Mouse (Mus musculus) neural tube, embryonic 15.5 days (tissue): ENCODE measurements at regions not wholly inside any gene's neighbourhood (a gene's known extent, or its start where the extent isn't known, plus 50 kb on each side); places are given as distances from the start of the nearest gene placed in this dataset.
"Not testable (repeated sequence)": the region's sequence is repeated elsewhere in the genome, so short reads cannot be mapped to it uniquely, and the experiment has no call there.

Experiments
- ATAC-seq: fragments of 200-750 bp; cut with Nextera tagmentation; 2 replicates; pipeline ENCODE4 v1.8.0; 2017; ENCODE audit warnings: mild to moderate bottlenecking, moderate TSS enrichment, moderate library complexity; ENCODE audit not compliant: low FRiP score
- H3K27ac ChIP-seq: fragments of 300-500 bp; sonication (generic); replicated peaks from 2 replicates; pipeline ENCODE4 v1.5.1; 2015; ENCODE audit warnings: mild to moderate bottlenecking, inconsistent platforms
- H3K27me3 ChIP-seq: fragments of 300-500 bp; sonication (generic); replicated peaks from 2 replicates; pipeline ENCODE4 v1.6.1; 2015; ENCODE audit warnings: inconsistent platforms
- H3K36me3 ChIP-seq: fragments of 300-500 bp; sonication (generic); 2 replicates; pipeline ENCODE4 v1.6.1; 2015; ENCODE audit warnings: inconsistent platforms
- H3K4me1 ChIP-seq: fragments of 300-500 bp; sonication (generic); 2 replicates; pipeline ENCODE4 v1.6.1; 2015; ENCODE audit warnings: inconsistent platforms
- H3K4me2 ChIP-seq: fragments of 300-500 bp; sonication (generic); 2 replicates; pipeline ENCODE4 v1.6.1; 2015; ENCODE audit warnings: inconsistent platforms, mild to moderate bottlenecking, moderate library complexity
- H3K4me3 ChIP-seq: fragments of 300-500 bp; sonication (generic); replicated peaks from 2 replicates; pipeline ENCODE4 v1.5.1; 2015; ENCODE audit warnings: mild to moderate bottlenecking, inconsistent platforms
- H3K9ac ChIP-seq: fragments of 300-500 bp; sonication (generic); replicated peaks from 2 replicates; pipeline ENCODE4 v1.6.1; 2015; ENCODE audit warnings: mild to moderate bottlenecking, inconsistent platforms
- H3K9me3 ChIP-seq: fragments of 300-500 bp; sonication (generic); replicated peaks from 2 replicates; pipeline ENCODE4 v1.6.1; 2016; ENCODE audit warnings: inconsistent platforms
- WGBS: fragments of 180-500 bp; shearing (Covaris S2); methylation state at CpG from one replicate; pipeline ENCODE4 v1.1.7; 2015; ENCODE audit warnings: mixed read lengths; 5-methylcytosine and 5-hydroxymethylcytosine counted together

GRCm38 (mm10) chr15:53984006-53984405 lies 99.3 kb downstream of the Gm7489 start:
- not testable (repeated sequence) for H3K27ac ChIP-seq, H3K9me3 ChIP-seq, H3K27me3 ChIP-seq, H3K4me1 ChIP-seq, H3K36me3 ChIP-seq, H3K9ac ChIP-seq, H3K4me3 ChIP-seq, H3K4me2 ChIP-seq, ATAC-seq
- 93% methylated on average over 15 of the region's 15 CpGs for WGBS

DNA sequence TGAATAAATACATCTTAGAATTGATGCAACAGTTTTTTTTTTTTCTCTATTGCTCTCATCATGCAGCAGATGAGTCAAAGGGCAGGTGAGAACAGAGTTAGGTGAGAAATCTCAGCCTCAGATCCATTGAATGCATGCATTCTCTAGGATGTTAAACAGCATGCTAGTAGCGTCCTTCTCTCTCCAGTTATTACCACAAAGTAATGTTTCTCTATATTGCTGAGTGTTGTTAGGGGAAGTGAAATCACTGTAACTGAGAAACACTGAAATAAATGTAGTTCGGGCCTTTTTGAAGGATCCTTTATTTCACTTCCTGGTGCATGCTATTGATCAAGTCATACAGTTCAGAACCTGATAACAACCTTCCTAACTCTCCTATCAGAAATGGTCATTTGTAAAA lies 105.2 kb downstream of the Gm7489 start:
- Histone ChIP-seq H3K36me3 (no peaks in the 10 kb centered on the region), H3K4me2 (no peak overlapping the region), H3K4me3 (no peak overlapping the region), H3K9me3 (no peaks in the 10 kb centered on the region), H3K27me3 (no peaks in the 10 kb centered on the region), H3K27ac (no peak overlapping the region), H3K9ac (no peak overlapping the region), H3K4me1 (no peaks in the 10 kb centered on the region)
- 84% methylated on average over 2 of the region's 2 CpGs for WGBS
- ATAC-seq: no peak

- Histone ChIP-seq H3K4me3 (no peak overlapping the region), H3K27me3 (no peaks in the 10 kb centered on the region), H3K36me3 (no peaks in the 10 kb centered on the region), H3K4me1 (no peaks in the 10 kb centered on the region), H3K27ac (no peak overlapping the region), H3K4me2 (no peak overlapping the region), H3K9ac (no peak overlapping the region), H3K9me3 (no peaks in the 10 kb centered on the region)
- ATAC-seq: peak; percentile 63; the same call in 1 of the 2 replicates
- 65% methylated on average over 2 of the region's 2 CpGs for WGBS
Measured at GRCm38 (mm10) chr15:53995199-53995868, 110.6 kb downstream of the Gm7489 start.

GRCm38 (mm10) chr15:53998600-53999290 lies 114.0 kb downstream of the Gm7489 start:
- no peak for ATAC-seq

DNA sequence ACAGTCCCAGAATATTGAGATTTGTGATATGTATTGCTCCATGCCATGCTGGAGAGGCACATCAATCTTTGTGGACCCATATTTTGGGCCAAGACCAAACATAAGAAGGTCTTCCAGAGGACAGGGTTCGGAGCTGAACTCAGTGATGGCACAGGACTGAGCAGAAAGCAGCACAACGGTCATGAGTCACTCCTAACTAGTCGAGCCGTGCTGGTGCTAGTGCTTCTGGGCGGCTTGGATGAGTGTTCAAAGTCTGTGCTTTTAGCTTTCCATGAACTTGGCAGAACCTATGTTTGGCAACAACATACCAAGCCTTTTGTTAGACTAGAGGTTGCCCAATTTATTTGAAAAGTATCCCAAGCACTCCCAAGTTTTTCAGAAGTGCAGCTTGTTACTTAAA lies 149.1 kb downstream of the Gm7489 start:
- Histone ChIP-seq H3K27me3 (no peaks in the 10 kb centered on the region), H3K36me3 (no peaks in the 10 kb centered on the region), H3K27ac (no peak overlapping the region), H3K9ac (no peak overlapping the region), H3K4me1 (no peaks in the 10 kb centered on the region), H3K9me3 (no peaks in the 10 kb centered on the region), H3K4me2 (no peak overlapping the region), H3K4me3 (no peak overlapping the region)
- 94% methylated on average over 5 of the region's 5 CpGs for WGBS
- ATAC-seq: no peak

More at GRCm38 (mm10) chr15:53998600-53999290, 114.0 kb downstream of the Gm7489 start:
- 91% methylated on average over 6 of the region's 6 CpGs for WGBS
- no peaks in the 10 kb centered on the region for H3K9me3 ChIP-seq
- H3K4me1 ChIP-seq: no peaks in the 10 kb centered on the region
- no peak overlapping the region for H3K4me2 ChIP-seq
- no peak overlapping the region for H3K4me3 ChIP-seq
- no peaks in the 10 kb centered on the region for H3K27me3 ChIP-seq
- H3K9ac ChIP-seq: no peak overlapping the region
- no peaks in the 10 kb centered on the region for H3K36me3 ChIP-seq
- H3K27ac ChIP-seq: no peak overlapping the region

DNA sequence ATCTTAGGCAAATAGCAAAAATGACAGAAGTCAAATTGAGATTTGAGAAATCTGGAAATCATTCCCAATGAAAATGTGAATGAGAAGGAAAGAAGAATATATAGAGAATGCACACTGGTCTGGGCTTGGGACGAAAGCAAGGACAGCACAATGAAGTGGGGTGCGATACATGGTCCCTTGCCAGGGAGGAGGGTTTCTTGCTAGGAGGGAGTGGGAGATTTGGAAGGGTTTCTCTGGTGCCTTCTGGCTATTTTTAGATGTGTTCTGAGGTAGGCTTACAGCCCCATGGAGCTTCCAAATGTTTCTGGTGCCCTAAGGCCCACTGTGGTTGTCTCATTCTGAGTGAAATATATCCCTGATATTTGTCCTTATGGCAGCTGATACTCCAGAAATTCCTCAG lies 166.0 kb downstream of the Gm7489 start:
- H3K27me3 ChIP-seq: no peaks in the 10 kb centered on the region
- no peaks in the 10 kb centered on the region for H3K4me1 ChIP-seq
- H3K4me3 ChIP-seq: no peak overlapping the region
- WGBS: 86% methylated on average over 2 of the region's 2 CpGs
- H3K9ac ChIP-seq: no peak overlapping the region
- no peaks in the 10 kb centered on the region for H3K9me3 ChIP-seq
- no peak for ATAC-seq
- no peaks in the 10 kb centered on the region for H3K36me3 ChIP-seq
- H3K27ac ChIP-seq: no peak overlapping the region
- no peak overlapping the region for H3K4me2 ChIP-seq

DNA sequence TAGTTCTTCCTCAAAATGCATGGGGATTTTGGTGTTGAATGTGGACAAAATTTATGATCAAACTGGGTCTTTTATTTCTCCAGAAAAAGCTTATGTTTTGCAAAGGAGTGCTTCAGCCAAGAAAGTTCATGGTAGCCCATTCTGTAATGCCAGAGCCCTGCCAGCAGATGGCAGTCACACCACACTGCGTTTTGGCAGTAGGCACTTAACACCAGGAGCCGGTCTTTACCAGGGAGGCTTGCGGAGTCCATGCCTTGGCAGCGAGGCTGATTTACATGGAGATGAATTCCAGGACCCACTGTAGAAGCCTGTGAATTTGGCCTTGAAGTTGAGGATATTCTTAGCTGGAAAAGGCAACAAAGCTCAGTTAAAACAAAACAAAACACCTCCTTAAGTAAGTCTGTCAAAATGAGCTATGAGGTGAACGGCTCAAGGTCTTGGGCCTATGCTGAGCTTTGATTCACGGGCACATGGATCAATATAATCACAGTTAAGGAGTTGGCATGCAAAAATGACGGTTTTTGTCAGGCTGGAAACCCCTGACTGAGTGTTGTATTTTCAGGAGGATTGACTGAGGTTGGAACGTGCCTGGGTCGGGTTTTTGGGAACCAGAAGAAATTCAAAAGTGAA lies 185.4 kb downstream of the Gm7489 start:
- peak; percentile 83; the same call in 1 of the 2 replicates for ATAC-seq
- Histone ChIP-seq H3K27me3 (no peaks in the 10 kb centered on the region), H3K27ac (no peak overlapping the region), H3K9ac (no peak overlapping the region), H3K4me2 (no peak overlapping the region), H3K4me1 (no peaks in the 10 kb centered on the region), H3K4me3 (no peak overlapping the region), H3K9me3 (no peaks in the 10 kb centered on the region), H3K36me3 (no peaks in the 10 kb centered on the region)
- WGBS: 41% methylated on average over 9 of the region's 9 CpGs

- ATAC-seq: no peak
- 72% methylated on average over 8 of the region's 8 CpGs for WGBS
- Histone ChIP-seq H3K27me3 (no peaks in the 10 kb centered on the region), H3K4me3 (no peak overlapping the region), H3K9me3 (no peaks in the 10 kb centered on the region), H3K4me2 (no peak overlapping the region), H3K9ac (no peak overlapping the region), H3K36me3 (no peaks in the 10 kb centered on the region), H3K4me1 (no peaks in the 10 kb centered on the region), H3K27ac (no peak overlapping the region)
Measured at GRCm38 (mm10) chr15:54071732-54072131, 187.0 kb downstream of the Gm7489 start.

DNA sequence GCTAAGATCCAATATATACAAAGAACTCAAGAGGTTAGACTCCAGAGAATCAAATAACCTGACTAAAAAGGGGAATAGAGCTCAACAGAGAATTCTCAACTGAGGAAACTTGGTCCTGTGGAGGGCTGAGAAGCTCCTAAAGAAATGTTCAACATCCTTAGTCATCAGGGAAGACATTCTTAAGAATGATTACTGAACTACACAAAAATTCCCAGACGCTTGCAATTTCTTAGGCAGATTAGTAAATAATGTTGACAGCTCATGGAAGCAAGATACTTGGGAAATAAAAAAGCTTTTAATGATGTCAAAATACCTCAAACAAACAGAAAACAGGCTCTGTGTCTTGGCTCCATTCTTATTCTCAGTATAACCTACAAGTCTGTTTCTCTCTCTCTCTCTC lies 206.6 kb downstream of the Gm7489 start:
- no peak for ATAC-seq
- WGBS: 87% methylated on average over 1 of the region's 1 CpGs
- H3K4me1 ChIP-seq: no peaks in the 10 kb centered on the region
- no peaks in the 10 kb centered on the region for H3K36me3 ChIP-seq
- no peak overlapping the region for H3K27ac ChIP-seq
- no peak overlapping the region for H3K9ac ChIP-seq
- no peak overlapping the region for H3K4me3 ChIP-seq
- no peaks in the 10 kb centered on the region for H3K9me3 ChIP-seq
- no peaks in the 10 kb centered on the region for H3K27me3 ChIP-seq
- H3K4me2 ChIP-seq: no peak overlapping the region

GRCm38 (mm10) chr15:54092386-54092785 lies 207.7 kb downstream of the Gm7489 start:
- Histone ChIP-seq H3K9me3 (no peaks in the 10 kb centered on the region), H3K9ac (no peak overlapping the region), H3K36me3 (no peaks in the 10 kb centered on the region), H3K27ac (no peak overlapping the region), H3K4me3 (no peak overlapping the region), H3K4me2 (no peak overlapping the region), H3K27me3 (no peaks in the 10 kb centered on the region), H3K4me1 (no peaks in the 10 kb centered on the region)
- WGBS: 93% methylated on average over 3 of the region's 3 CpGs
- no peak for ATAC-seq

GRCm38 (mm10) chr15:54097498-54097897 lies 212.8 kb downstream of the Gm7489 start:
- no peak overlapping the region for H3K9ac ChIP-seq
- 42% methylated on average over 2 of the region's 2 CpGs for WGBS
- H3K27me3 ChIP-seq: no peaks in the 10 kb centered on the region
- H3K27ac ChIP-seq: no peak overlapping the region
- no peak overlapping the region for H3K4me2 ChIP-seq
- H3K4me3 ChIP-seq: no peak overlapping the region
- no peak for ATAC-seq
- H3K9me3 ChIP-seq: no peaks in the 10 kb centered on the region
- no peaks in the 10 kb centered on the region for H3K36me3 ChIP-seq
- no peaks in the 10 kb centered on the region for H3K4me1 ChIP-seq

- H3K4me2 ChIP-seq: no peak overlapping the region
- ATAC-seq: no peak
- no peak overlapping the region for H3K9ac ChIP-seq
- H3K9me3 ChIP-seq: no peaks in the 10 kb centered on the region
- WGBS: 66% methylated on average over 2 of the region's 2 CpGs
- H3K4me1 ChIP-seq: no peaks in the 10 kb centered on the region
- H3K27ac ChIP-seq: no peak overlapping the region
- no peaks in the 10 kb centered on the region for H3K36me3 ChIP-seq
- H3K27me3 ChIP-seq: no peaks in the 10 kb centered on the region
- no peak overlapping the region for H3K4me3 ChIP-seq
Measured at GRCm38 (mm10) chr15:54112406-54112805, 227.7 kb downstream of the Gm7489 start.
